Mouse (Mus musculus) T-helper 1 cell (primary cell): Measurements from ENCODE around the gene Col17a1.

Experiments used
- in situ Hi-C: fragments of 300-600 bp; cut with MboI, MseI; formaldehyde crosslinking; loops from one replicate; pipeline ENCODE4 v1.15.1; 2025; ENCODE audit warnings: high pct_unique_total_duplicates

Gene Col17a1

DNA sequence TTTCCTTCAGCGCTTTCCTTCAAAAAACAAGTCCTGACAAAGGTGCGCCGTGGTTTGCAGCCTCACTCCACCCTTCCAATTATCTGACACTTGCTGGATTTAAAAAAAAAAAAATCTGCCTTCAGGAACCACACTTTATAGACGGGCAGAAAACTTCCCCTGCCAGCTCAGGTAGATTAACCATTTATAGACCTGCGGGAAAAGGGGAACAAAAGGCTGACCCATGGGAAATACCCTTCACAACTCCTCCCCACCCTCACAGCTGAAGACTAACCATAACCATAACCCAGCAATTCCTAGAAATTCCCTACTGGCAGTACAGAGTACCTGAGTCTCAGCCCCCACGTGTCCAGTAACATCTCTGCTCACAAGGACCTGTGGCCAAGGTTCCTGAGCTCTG is at the start of gene Col17a1:
Gene Col17a1 (minus strand): TSS at position 101 of the 400 bp plus-strand sequence.
- in situ Hi-C loops, result no loop called here

DNA sequence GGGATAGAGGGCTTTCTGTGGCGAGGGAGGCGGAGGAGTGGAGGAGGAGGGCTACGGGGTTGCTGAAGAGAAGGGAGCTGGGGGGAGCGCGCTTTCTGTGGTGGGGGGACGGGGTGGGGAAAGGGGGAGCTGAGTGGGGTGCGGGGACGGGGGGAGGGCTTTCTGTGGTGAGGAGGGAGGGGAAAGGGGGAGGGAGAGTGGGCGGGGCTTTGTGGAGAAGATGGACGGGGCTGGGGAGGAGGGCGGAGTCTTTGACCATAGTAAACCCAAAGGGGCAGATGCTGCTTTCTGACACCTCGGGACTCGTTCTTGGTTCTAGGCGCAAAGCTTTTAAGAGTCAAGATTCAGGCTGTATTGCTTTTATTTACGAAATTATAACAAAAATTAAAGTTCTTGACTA is 40.0 kb upstream of the Col17a1 start:
- in situ Hi-C loops, result no loop called here

DNA sequence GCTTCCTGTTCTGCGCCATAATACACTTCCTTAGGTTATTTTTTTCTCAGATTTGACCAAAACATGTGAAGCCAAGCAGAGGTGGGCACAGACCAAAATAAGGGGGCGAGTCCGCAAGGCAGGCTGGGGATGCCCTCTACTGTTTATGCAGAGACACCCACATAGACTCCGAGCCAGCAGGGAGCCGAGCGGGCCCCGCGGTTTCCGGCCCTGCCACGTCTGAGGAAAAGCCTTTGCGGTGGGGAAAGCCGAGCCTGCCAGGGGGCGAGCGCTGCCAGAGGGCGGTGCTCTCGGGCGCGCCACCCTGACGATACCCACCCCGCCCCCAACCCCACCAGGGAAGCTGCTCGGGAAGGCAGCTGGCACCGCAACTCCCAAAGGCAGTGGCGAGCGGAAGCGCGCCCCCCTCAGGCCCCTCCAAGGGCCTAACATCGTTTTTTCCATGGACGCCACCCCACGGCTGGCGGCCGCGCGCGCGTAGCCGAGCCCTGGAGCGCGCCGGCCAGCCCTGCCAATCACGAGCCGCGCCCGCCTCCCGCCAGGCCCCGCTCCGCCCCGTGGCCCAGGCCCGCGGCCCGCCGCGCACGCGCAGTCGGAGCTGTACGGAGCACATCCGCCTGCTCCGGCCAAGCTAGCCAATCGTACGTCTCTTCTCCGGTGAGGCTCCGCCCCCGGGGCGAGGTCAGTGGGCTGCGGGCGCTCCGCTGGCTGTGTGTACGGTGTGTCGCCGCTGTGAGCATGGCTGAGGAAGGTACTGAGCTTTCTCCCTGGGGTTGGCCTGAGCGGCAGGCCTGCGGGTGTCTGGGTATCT is 39.4 kb upstream of the Col17a1 start, which contains the start of gene Sfr1:
Gene Sfr1 (plus strand): TSS at position 612 of the 811 bp plus-strand sequence.
- in situ Hi-C loops, result no loop called here

DNA sequence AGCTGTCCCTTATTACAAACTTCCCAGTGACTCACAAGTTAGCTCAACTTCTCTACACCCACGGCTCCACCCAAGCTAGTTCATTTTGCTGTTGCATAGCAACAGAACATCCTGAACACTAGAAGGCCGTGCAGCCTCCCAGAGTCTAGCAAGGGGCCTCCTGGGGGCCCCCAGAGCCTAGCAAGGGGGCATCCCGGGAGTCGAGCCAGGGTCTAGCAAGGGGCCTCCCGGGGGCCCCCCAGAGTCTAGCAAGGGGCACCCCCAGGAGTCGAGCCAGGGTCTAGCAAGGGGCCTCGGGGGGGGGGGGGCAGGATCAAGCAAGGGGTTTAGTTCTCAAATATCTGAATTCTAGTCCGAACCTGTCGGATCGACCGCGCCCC is 38.8 kb upstream of the Col17a1 start:
- in situ Hi-C loops, result no loop called here

DNA sequence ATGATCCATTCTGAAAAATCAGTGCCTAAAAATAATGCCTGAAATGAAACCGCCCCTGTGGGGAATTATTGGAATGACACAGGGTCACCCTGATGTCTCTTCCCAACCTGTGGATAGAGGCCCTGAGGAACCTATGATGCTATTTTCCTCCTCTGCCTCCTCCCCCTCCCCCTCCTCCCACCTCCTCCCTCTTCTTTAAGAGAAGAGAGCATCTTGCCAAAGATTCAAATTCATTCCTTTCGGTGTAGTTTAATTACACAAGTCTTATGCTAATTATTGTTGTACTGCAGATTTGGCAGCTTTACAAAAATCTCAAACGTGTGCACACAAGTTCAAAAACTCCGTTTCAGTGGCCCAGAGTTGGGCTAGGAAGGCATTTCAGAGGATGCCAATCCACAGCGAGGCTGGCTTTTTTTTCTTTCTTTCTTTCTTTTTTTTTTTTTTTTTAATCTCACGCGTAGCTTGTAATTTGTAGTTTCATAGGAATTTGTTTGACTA is 33.8 kb upstream of the Col17a1 start:
- in situ Hi-C loops, result no loop called here

DNA sequence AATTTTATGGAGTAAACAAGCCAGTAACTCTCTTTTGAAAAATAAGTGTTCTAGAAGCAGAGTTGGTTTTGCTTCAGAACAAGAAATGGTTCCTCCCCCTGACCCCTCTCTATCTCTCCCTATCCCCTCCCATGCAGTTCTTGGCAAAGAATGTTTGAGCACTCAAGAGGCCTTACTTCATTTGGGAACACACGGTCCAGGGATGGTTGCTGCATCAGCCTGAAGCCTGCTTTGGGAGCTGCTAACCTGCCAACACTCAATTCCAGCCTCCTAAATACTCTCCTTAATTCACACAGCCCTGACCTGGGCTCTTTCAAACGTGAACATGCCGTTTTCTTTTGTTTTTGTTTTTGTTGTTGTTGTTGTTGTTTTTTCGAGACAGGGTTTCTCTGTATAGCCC is 33.0 kb upstream of the Col17a1 start:
- in situ Hi-C loops, result no loop called here

DNA sequence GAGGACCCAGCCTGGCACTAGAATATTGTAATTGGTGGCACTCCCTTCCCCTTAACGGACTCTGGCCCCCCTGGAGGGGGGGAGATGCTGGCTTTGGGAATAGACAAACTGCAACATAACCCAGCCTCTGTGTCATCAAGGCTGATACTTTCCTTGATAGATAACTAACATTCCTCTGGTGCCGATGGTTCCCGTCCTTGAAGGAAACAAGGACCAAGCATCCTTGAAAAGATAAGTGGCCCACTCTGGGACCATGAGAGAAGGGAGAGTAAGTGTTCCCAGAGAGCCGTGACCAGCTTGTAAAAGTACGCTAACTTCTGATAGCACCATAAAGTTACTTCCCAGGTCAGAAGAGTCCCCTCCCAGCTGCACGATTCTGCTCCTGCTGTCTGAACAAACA is 30.6 kb upstream of the Col17a1 start:
- in situ Hi-C loops, result no loop called here

DNA sequence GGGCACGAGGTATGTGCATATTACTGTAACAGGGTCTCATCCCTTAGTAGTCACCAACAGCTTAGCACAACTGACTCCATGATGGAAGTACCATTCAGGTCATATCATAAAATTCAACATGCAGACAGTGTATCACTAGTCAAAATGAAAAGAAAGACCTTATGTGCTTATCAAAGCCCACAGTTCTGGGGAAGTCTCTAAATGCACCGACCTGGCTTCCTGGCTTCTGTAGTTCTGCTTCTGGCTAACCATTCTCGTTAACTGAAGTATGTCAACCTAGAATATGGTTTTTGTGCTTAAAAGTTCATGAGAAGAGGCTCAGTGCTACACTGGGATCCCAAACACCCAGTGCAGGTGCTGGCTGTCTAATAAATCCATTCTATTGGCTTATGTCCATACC is 27.3 kb upstream of the Col17a1 start:
- in situ Hi-C loops, result no loop called here

DNA sequence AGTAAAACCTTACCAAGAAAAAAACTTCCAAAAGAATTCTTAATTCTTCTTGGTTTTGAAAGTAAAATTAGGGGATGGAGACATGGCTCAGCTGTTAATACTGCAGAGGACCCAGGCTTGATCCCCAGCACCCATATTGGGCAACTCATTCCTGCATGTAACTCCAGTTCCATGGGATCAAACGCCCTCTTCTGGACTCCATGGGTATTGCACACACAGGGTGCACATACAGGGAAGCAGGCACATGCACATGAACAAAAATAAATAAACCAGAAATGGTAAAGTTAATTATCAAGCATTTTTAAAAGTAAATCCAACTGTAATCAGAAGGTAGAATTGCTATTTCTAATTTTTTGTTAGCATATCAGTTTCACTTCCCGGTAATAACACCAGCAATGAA is 24.2 kb upstream of the Col17a1 start:
- in situ Hi-C loops, result no loop called here

DNA sequence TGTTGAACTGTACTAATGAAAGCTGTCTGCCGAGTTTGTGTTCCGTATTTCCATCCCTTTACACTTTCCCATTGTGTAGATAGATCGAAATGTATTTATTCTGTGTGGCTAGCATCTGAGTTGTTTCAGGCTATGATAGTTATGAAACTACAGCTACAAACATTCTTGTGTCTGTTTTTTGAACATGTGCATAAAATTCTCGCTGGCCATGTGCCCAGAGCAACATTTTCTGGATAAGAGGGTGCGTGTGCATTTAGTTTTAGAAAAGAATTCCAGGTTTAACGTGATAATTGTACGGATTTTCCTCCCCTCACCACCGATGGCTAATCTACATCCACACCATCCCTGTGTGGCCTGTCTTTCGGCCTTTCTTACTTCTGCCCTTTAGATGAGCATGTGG is 21.6 kb upstream of the Col17a1 start:
- in situ Hi-C loops, result no loop called here

DNA sequence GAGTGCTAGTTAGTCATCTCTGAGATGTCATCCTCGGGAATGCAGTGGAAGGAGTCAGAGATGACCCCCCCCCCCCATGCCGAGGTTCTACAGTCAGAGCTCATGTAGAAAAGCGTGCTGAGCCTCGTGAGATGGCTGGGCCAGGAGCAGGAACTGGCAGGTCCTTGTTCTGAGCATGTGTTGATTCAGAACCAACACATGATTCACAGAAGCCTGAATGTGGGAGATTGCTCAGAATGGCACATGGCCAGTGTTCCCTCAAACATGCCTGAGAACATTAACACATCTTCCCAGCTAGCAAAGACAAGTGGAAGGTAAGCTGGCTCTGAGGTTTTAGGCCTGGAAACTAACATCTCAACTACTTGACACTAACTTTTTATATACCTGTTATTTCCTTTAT is 18.5 kb upstream of the Col17a1 start:
- in situ Hi-C loops, result no loop called here

DNA sequence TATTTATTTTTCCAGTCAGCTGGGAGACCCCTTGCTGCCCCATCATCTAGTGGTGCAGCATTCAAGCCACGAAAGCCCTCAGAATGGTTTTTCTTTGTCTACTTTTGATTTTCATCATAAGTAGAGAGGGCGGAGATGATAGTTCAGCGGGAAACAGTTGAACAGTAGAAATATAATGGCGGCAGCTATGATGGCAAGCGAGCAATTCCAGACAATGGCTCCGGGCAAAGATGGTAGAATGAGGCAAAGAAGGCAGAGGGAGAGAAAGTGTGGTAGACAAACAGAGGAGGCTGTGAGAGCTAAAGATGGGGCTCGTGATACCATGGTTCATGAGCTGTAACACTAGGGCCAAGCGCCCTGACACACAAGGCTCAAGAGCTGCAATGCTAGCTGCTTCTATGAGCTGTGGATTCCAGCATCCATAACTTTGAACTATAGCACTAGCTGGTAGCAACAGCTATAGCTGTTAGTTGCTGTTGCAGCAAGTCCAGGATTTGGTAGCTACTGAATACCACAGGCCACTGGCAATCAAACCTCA is 13.9 kb upstream of the Col17a1 start:
- in situ Hi-C loops, result no loop called here

DNA sequence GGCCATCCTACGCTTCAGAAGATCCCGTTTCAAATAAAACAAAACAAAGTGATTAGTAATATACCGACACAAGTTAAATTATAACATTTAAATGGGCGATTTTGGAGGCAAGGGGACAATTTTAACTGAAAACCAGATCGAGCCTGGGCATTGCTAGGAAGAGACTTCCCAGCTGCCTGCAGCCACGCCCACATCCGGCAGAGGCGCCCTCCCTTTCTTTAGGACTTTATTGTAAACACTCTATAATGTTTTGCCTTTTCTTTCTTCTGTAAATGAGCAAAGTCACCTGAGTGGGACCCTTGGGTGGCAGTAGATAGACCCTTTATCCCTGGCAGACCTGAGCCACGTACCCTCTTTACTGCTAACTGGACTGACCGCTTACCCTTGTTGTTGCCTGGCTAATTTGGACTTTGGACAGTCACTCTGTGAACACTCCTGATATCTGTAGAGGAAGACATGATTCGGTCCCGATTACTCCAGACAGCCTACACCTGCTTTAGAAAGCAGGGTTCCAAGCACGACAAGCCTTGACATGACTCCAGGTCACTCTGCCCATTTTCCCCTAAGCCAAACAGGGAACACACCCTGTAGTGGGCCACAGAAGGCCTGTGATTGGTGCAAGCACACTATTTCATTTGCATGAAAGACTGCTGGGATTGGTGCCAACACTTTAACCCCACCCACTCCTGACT is 13.3 kb upstream of the Col17a1 start:
- in situ Hi-C loops, result no loop called here

DNA sequence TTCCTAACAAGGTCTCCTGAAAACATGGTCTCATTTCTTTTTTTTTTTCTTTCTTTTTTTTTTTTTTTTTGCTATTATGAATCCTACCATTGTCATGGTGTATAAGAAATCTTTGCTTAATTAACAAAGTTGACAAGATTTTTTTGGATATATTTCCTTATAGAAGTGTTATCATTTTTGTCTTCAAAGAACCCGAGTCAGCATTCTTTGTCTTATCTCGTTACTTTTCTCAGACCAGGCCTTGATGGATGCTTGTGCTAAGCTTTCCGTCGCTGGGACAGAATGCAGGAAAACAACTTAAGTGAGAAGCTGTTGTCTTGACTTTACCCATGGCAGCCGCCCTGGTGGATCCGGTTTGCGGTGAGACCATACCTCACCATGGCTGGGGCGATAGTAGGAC is 8.6 kb upstream of the Col17a1 start:
- in situ Hi-C loops, result no loop called here

DNA sequence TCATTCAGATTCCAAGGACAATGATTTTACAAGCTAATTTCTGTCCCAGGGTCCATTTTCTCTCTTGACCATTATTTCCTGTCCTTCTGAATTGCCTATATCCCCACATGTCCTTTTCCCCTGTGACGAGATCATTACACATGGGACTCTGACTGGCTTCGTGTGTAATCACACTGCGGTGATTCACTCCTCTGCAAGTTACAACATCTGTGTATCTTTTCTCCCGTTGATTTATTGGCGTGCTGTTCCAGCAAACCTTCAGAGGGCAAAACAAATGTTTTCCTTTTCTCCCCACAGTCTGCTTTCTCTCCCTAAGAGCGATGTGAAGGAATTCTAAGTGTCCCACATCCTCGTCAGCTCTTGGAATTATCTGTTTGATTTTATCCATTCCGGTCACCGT is 7.8 kb upstream of the Col17a1 start:
- in situ Hi-C loops, result no loop called here

DNA sequence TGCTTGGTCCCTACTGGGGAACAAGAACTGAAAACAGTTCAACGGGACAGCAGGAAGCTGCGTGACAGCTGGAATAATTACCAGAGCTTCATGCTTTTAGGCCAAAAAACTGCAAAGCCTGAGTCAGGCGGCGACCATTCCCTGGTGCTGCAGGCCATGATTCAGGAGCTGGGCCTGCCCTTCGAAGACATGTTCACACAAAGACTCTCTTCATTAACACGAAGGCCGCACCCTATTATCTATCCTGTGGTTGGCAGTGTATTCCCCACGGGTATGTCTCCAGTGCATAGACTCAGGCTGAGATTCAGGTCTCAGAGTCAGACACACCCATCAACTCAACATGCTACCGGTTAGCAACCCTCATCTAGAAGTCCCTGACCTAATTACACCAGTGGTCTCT is 6.4 kb upstream of the Col17a1 start:
- in situ Hi-C loops, result no loop called here

DNA sequence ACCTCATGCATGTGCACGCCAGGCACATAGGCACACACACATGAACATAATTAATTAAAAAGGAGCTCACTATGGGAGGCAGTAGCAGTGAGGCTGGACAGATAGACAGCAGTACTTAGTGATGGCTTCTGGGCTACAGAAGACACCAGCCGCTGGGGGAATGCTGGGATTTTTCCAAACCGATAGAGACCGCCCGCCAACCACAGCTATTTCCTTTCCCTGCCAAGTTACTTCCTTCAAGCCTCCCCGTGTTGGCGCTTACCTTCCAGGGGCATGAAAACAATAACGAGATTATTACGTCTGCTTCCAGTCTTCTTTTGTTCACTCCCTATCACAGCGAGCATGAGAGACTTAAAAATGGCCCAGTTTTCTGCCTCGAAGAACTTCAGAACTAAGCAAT is 5.2 kb upstream of the Col17a1 start:
- in situ Hi-C loops, result no loop called here

DNA sequence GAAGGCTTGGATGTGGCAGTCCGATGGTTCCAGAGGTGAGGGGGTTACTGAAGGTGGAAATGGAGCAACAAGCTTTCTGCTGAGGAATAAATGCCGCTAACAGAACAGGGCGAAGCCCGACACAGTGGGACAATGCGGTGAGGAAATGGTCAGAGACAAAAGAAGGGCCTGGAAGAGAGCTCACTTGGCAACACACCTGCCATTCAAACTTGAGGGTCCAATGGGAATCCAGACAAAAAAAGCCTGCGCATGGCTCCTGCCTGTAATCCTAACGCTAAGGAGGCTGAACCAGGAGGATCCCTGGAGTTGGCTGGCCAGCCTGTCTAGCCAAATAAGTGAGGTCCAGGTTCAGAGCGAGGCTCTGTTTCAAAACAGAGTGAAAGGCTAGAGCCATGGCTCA is 4.5 kb upstream of the Col17a1 start:
- in situ Hi-C loops, result no loop called here

DNA sequence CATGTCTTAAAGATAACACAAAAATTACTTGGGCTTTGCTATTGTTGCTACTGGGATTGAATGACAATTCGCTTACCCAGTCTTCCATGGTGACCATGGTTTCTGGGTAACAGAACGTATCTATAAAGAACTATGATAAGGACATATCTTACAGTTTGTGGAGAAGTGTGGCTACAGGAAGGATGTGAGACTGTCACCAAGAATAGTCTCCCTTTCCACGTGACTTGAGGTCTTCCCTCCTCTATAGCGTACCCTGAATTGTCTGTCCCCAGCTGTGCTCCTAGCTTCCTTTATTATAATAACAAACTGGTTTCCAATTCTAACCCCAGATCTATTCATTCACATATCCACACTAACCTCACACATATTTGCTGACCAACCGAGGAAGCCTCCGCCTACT is 3.8 kb upstream of the Col17a1 start:
- in situ Hi-C loops, result no loop called here

DNA sequence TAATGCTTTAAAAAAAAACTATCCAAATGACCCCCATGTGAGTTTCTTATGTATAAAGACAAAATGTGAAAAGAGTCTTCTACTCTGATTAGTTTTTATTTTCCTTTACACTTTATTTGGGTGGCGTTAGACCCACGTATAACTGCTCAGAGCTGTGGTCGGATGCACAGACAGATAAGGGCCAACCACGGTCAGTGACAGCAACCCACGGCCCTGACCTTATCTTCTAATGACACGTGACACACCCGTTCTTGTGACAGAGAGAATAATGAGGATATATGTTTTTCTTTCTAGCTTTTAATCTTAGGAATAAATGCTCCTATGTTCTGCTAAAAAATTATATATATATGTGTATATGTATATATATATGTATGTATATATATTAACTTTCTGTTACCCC is 2.3 kb downstream of the Col17a1 start:
- in situ Hi-C loops, result no loop called here

DNA sequence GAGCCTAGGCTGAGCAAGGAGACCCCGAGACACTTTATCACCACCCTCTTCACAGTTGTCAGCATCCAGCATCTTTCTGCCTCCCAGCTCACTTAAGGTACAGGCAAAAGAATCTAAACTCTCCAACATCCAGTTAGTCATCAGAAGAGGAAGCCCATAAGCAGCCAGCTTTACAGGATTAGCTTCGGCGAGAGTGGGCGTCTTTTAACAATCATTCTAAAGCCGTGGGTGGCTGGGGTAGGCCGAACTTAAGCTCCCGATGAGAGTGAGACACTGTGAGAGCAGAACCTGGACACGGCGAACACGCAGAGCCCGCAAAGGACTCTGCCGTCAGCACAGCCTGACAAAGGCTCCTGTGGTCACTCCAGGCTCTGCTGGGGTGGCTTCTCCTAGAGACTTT is 13.2 kb downstream of the Col17a1 start:
- in situ Hi-C loops, result no loop called here

DNA sequence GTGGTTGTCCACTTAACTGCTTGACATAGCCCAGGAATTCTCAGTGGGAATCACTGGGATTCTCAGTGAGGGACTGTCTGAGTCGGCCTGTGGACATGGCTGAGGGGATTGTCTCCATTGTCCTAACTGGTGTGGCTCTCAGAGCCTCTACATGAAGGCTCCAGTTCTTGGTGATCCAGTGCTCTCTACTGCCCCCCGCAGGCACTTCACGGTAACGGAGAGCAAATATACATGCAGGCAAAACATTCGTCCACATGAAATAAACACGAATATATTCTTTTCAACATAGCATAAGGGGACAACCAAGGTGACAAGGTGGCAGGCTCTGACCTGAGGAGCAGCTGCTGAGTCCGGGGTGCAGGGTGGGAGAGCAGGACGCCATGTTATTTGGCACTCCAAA is 17.5 kb downstream of the Col17a1 start:
- in situ Hi-C loops, result no loop called here

DNA sequence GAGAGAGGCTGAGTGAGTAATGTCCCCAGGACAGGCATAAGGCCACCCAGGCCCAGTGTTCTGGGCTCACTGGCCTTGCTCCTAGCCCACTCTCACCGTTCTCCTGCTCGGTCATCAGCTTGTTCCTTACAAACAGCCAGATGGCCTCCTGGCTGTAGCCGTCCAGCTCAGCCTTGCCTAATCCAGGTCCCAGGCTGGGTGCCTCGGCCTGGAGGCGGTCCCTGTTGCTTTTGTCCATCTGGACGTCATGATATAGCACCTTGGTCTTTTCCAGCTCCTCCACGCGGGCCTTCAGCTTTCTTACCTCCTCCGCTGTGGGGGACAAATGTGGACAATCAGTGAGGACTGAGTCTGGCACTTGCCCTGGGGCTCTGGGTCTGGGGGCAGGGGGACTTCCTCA is 23.5 kb downstream of the Col17a1 start:
- in situ Hi-C loops, result no loop called here
